Mouse (Mus musculus) intestine, embryonic 16.5 days (tissue): ENCODE data around the gene E130308A19Rik. TPM values are rescaled to one million over a fixed set of nuclear protein-coding genes. Genes with fewer than 3 reads are reported as not detected.
A peak's percentile ranks its signal among the peaks of the same experiment; 100 is the strongest.

Experiments used
- ATAC-seq: fragments of 200-750 bp; cut with Nextera tagmentation; 2 replicates; pipeline ENCODE4 v1.8.0; 2017; ENCODE audit warnings: moderate TSS enrichment, moderate library complexity
- H3K27ac ChIP-seq: fragments of 300-500 bp; sonication (generic); 2 replicates; pipeline ENCODE4 v1.5.1; 2014; ENCODE audit warnings: mild to moderate bottlenecking, low read length
- H3K27me3 ChIP-seq: fragments of 300-500 bp; sonication (generic); replicated peaks from 2 replicates; pipeline ENCODE4 v1.6.1; 2014; ENCODE audit warnings: low read length, control low read depth, mixed read lengths; ENCODE audit not compliant: control insufficient read depth, insufficient read depth
- H3K36me3 ChIP-seq: fragments of 300-500 bp; sonication (generic); 2 replicates; pipeline ENCODE4 v1.6.1; 2014; ENCODE audit warnings: low read length, control low read depth; ENCODE audit not compliant: control insufficient read depth, insufficient read depth
- H3K4me1 ChIP-seq: fragments of 300-500 bp; sonication (generic); 2 replicates; pipeline ENCODE4 v1.6.1; 2014; ENCODE audit warnings: low read length, control low read depth, mixed read lengths; ENCODE audit not compliant: control insufficient read depth, insufficient read depth
- H3K4me2 ChIP-seq: fragments of 300-500 bp; sonication (generic); 2 replicates; pipeline ENCODE4 v1.6.1; 2014; ENCODE audit warnings: low read depth, low read length, control low read depth
- H3K4me3 ChIP-seq: fragments of 300-500 bp; sonication (generic); 2 replicates; pipeline ENCODE4 v1.5.1; 2014; ENCODE audit warnings: mild to moderate bottlenecking, low read length
- H3K9ac ChIP-seq: fragments of 300-500 bp; sonication (generic); 2 replicates; pipeline ENCODE4 v1.6.1; 2014; ENCODE audit warnings: low read depth, low read length
- H3K9me3 ChIP-seq: fragments of 300-500 bp; sonication (generic); 2 replicates; pipeline ENCODE4 v1.6.1; 2016; ENCODE audit warnings: low read length, control low read depth; ENCODE audit not compliant: control insufficient read depth
- WGBS: fragments of 180-500 bp; shearing (Covaris S2); extraction: QIAGEN DNeasy Blood & Tissue Kit; methylation state at CpG from one replicate; pipeline ENCODE4 v1.1.7; 2014; 5-methylcytosine and 5-hydroxymethylcytosine counted together
- polyA plus RNA-seq: library from polyadenylated mRNA; unstranded; fragments of >200 nt; fragmentation: Nextera tagmentation; extraction: Ambion mirVana; gene quantifications from 2 replicates; pipeline ENCODE4 v1.2.1, GENCODE M21; 2015

E130308A19Rik gene
- polyA plus RNA-seq, 1 experiment from 2014 or later = 10.8 TPM

DNA sequence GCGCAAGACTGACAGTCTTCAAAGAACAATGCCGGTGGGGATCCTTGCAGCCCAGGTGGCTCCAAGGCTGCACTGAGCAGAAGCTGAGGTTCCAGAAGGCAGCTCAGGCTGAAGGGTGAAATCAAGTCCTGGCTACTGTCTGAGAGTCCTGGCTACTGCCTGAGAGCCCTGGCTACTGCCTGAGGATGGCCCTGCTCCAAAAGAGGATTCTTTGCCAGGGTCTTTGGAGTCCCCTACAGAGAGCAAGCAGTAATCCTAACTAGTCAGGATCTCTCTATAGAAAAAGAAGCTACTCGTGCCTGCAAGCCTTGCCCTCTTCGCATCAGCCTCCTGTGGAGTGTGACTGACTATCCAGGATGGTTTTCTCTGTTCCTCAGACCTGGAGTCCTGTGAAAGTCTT lies 60.7 kb downstream of the E130308A19Rik start:
- ATAC-seq = no peak

DNA sequence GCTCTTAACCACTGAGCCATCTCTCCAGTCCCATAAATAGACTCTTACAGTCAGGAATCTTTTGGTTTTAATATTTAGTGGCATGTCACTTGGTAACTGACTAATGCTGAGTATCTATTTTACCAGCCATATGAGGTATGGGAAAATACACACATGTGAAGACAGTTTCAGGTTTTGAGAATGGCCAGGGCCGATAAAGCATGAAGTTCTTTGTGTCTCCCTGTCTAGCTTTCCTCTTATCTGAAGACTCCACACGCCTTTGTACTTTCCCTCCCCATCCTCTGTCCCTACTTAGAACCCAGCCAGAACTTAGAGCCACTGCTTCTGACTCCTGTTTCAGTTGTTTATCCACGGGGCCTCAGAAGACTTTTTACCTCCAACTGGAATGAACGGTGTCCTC lies 63.0 kb downstream of the E130308A19Rik start:
- Histone ChIP-seq H3K9ac (no peak overlapping the region), H3K36me3 (no peaks in the 10 kb centered on the region), H3K4me2 (no peak overlapping the region), H3K27ac (no peak overlapping the region), H3K27me3 (no peaks in the 10 kb centered on the region), H3K4me3 (no peak overlapping the region), H3K4me1 (no peaks in the 10 kb centered on the region), H3K9me3 (no peaks in the 10 kb centered on the region)
- ATAC-seq = no peak
- 81% methylated on average over 4 of the region's 4 CpGs for WGBS

More for the DNA sequence above, 60.7 kb downstream of the E130308A19Rik start:
- Histone ChIP-seq H3K36me3 (no peaks in the 10 kb centered on the region), H3K9ac (no peak overlapping the region), H3K4me2 (no peak overlapping the region), H3K27me3 (no peaks in the 10 kb centered on the region), H3K9me3 (no peaks in the 10 kb centered on the region), H3K27ac (no peak overlapping the region), H3K4me1 (no peaks in the 10 kb centered on the region; the same call in 1 of the 2 replicates), H3K4me3 (no peak overlapping the region)
- 83% methylated on average over 4 of the region's 4 CpGs for WGBS

DNA sequence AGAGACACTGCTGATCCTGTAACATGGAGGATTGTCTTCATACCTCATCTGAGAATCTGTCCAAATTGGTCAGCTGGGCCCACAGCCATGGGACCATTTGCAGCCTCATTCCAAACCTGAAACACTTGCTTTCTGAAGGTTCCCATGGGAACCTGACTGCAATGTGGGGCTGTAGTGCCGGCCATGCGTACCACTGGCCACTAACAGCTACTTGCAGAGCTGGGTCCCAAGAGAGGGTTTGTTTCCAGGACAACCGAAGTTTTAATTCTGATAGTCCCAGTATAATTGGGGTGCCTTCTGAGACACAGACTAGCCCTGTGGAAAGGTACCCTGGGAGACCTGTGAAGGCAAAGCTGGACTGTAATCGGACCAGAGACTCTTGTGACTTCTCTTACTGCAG lies 64.1 kb downstream of the E130308A19Rik start:
- Histone ChIP-seq H3K4me3 (no peak overlapping the region), H3K27me3 (no peaks in the 10 kb centered on the region), H3K27ac (no peak overlapping the region), H3K4me2 (no peak overlapping the region), H3K36me3 (no peaks in the 10 kb centered on the region), H3K9me3 (no peaks in the 10 kb centered on the region), H3K4me1 (no peaks in the 10 kb centered on the region), H3K9ac (no peak overlapping the region)
- ATAC-seq = no peak
- WGBS = 87% methylated on average over 4 of the region's 4 CpGs

- peaks cover 4% of the 10 kb centered on the region; the same call in 1 of the 2 replicates for H3K4me1 ChIP-seq
- no peak for ATAC-seq
- no peak overlapping the region for H3K4me3 ChIP-seq
- no peaks in the 10 kb centered on the region for H3K27me3 ChIP-seq
- 82% methylated on average over 3 of the region's 3 CpGs for WGBS
- no peak overlapping the region for H3K9ac ChIP-seq
- H3K4me2 ChIP-seq = no peak overlapping the region
- no peaks in the 10 kb centered on the region for H3K9me3 ChIP-seq
- no peaks in the 10 kb centered on the region for H3K36me3 ChIP-seq
- no peak overlapping the region for H3K27ac ChIP-seq
Observed at GRCm38 (mm10) chr4:59696846-59697245, 70.8 kb downstream of the E130308A19Rik start.

DNA sequence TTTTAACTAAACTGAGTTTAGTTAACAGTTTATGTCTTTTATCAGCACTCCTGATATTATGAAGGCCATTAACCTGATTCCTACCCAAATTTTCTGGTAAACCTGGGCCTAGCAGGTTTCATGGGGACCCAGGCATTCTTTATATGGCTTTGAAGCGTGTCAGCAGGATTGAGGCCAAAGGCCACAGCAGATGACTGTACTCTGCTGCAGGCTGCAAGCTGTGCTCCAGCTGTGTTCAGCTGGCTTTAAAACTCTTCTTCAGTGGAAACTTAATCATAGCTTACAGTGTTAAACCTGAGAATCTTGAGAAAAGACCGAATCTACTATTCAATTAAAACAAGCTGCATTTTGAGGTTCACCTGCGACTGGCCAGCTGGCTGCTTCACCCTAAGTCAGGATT lies 71.9 kb downstream of the E130308A19Rik start:
- ATAC-seq = peak; percentile 73
- H3K27me3 ChIP-seq = no peaks in the 10 kb centered on the region
- no peaks in the 10 kb centered on the region for H3K36me3 ChIP-seq
- H3K9me3 ChIP-seq = no peaks in the 10 kb centered on the region
- 49% methylated on average over 3 of the region's 3 CpGs for WGBS
- no peak overlapping the region for H3K4me2 ChIP-seq
- H3K4me3 ChIP-seq = no peak overlapping the region
- no peak overlapping the region for H3K27ac ChIP-seq
- H3K9ac ChIP-seq = no peak overlapping the region
- peaks cover 4% of the 10 kb centered on the region; the same call in 1 of the 2 replicates for H3K4me1 ChIP-seq

GRCm38 (mm10) chr4:59699014-59699792 lies 73.2 kb downstream of the E130308A19Rik start:
- Histone ChIP-seq H3K27ac (no peak overlapping the region), H3K4me3 (no peak overlapping the region), H3K27me3 (no peaks in the 10 kb centered on the region), H3K4me2 (no peak overlapping the region), H3K4me1 (peaks cover 4% of the 10 kb centered on the region; the same call in 1 of the 2 replicates), H3K9ac (no peak overlapping the region), H3K9me3 (no peaks in the 10 kb centered on the region), H3K36me3 (no peaks in the 10 kb centered on the region)
- 87% methylated on average over 4 of the region's 4 CpGs for WGBS
- no peak for ATAC-seq

GRCm38 (mm10) chr4:59709321-59709720 lies 83.3 kb downstream of the E130308A19Rik start:
- H3K4me2 ChIP-seq = no peak overlapping the region
- H3K4me1 ChIP-seq = 0 out of 2 replicates have a peak, but pooled peaks cover 2% of the 10 kb centered on the region
- 86% methylated on average over 5 of the region's 5 CpGs for WGBS
- no peak overlapping the region for H3K4me3 ChIP-seq
- no peak overlapping the region for H3K27ac ChIP-seq
- H3K36me3 ChIP-seq = no peaks in the 10 kb centered on the region
- H3K9ac ChIP-seq = no peak overlapping the region
- no peak for ATAC-seq
- H3K9me3 ChIP-seq = no peaks in the 10 kb centered on the region
- no peaks in the 10 kb centered on the region for H3K27me3 ChIP-seq

- Histone ChIP-seq H3K27ac (no peak overlapping the region), H3K27me3 (no peaks in the 10 kb centered on the region), H3K9me3 (no peaks in the 10 kb centered on the region), H3K4me2 (no peak overlapping the region), H3K4me1 (0 out of 2 replicates have a peak, but pooled peaks cover 2% of the 10 kb centered on the region), H3K9ac (no peak overlapping the region), H3K36me3 (no peaks in the 10 kb centered on the region), H3K4me3 (no peak overlapping the region)
- ATAC-seq = no peak
- 58% methylated on average over 8 of the region's 8 CpGs for WGBS
Observed at GRCm38 (mm10) chr4:59710736-59711389, 84.9 kb downstream of the E130308A19Rik start.

DNA sequence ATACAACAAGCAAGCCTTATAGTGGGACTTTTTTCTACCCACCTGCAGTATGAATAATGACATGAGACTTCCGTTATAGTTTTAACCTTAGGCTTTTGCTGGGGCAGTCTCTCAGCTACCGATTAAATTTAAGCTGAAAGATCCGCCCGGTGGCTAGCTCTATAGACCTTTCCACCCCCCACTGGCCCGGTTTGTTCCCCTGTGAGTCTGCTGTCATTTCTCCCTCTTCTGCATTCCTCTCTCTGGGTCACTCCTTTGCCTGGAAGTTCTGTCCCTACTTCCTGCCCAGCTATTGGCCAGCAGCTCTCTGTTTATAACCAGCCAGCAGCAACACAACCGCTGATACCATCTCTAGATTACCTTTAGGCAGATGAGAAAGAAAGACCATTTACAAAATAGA lies 86.4 kb downstream of the E130308A19Rik start:
- H3K27ac ChIP-seq = no peak overlapping the region
- H3K27me3 ChIP-seq = no peaks in the 10 kb centered on the region
- H3K9me3 ChIP-seq = no peaks in the 10 kb centered on the region
- no peak overlapping the region for H3K9ac ChIP-seq
- ATAC-seq = no peak
- H3K36me3 ChIP-seq = no peaks in the 10 kb centered on the region
- WGBS = 58% methylated on average over 6 of the region's 6 CpGs
- no peak overlapping the region for H3K4me3 ChIP-seq
- no peak overlapping the region for H3K4me2 ChIP-seq
- peaks cover 7% of the 10 kb centered on the region for H3K4me1 ChIP-seq
